Mouse (Mus musculus) forebrain, embryonic 15.5 days (tissue): ENCODE results near the gene Hist2h2be. TPM values are rescaled to one million over a fixed set of nuclear protein-coding genes. Genes with fewer than 3 reads are reported as not detected.
"Not testable (repeated sequence)": the region's sequence is repeated elsewhere in the genome, so short reads cannot be mapped to it uniquely, and the experiment has no call there.

Experiments used
- ATAC-seq: fragments of 200-750 bp; cut with Nextera tagmentation; replicated peaks from 2 replicates; pipeline ENCODE4 v1.8.0; 2017; ENCODE audit warnings: mild to moderate bottlenecking, moderate TSS enrichment, moderate library complexity
- H3K27ac ChIP-seq: fragments of 300-500 bp; sonication (generic); replicated peaks from 2 replicates; pipeline ENCODE4 v1.5.1; 2015; ENCODE audit warnings: mild to moderate bottlenecking, inconsistent platforms
- H3K27me3 ChIP-seq: fragments of 300-500 bp; sonication (generic); 2 replicates; pipeline ENCODE4 v1.6.1; 2015; ENCODE audit warnings: inconsistent platforms
- H3K36me3 ChIP-seq: fragments of 300-500 bp; sonication (generic); 2 replicates; pipeline ENCODE4 v1.6.1; 2015; ENCODE audit warnings: mild to moderate bottlenecking, inconsistent platforms
- H3K4me1 ChIP-seq: fragments of 300-500 bp; sonication (generic); 2 replicates; pipeline ENCODE4 v1.6.1; 2015; ENCODE audit warnings: inconsistent platforms
- H3K4me2 ChIP-seq: fragments of 300-500 bp; sonication (generic); replicated peaks from 2 replicates; pipeline ENCODE4 v1.6.1; 2015; ENCODE audit warnings: mild to moderate bottlenecking, inconsistent platforms
- H3K4me3 ChIP-seq: fragments of 300-500 bp; sonication (generic); 2 replicates; pipeline ENCODE4 v1.5.1; 2015; ENCODE audit warnings: mild to moderate bottlenecking, inconsistent platforms
- H3K9ac ChIP-seq: fragments of 300-500 bp; sonication (generic); replicated peaks from 2 replicates; pipeline ENCODE4 v1.6.1; 2015; ENCODE audit warnings: mild to moderate bottlenecking, inconsistent platforms
- H3K9me3 ChIP-seq: fragments of 300-500 bp; sonication (generic); 2 replicates; pipeline ENCODE4 v1.6.1; 2016; ENCODE audit warnings: inconsistent platforms
- WGBS: fragments of 180-500 bp; shearing (Covaris S2); methylation state at CpG from one replicate; pipeline ENCODE4 v1.1.7; 2015; ENCODE audit warnings: mixed read lengths; 5-methylcytosine and 5-hydroxymethylcytosine counted together
- microRNA-seq: library from miRNA; unstranded; fragments of <30 nt; microRNA quantifications from one replicate; pipeline ENCODE4, GENCODE M21; 2016
- polyA plus RNA-seq: library from polyadenylated mRNA; unstranded; fragments of >200 nt; fragmentation: Nextera tagmentation; extraction: Ambion mirVana; gene quantifications from 2 replicates; pipeline ENCODE4 v1.2.1, GENCODE M21; 2015

The Hist2h2be gene
- polyA plus RNA-seq, 1 experiment from 2014 or later = 9.7 TPM

- WGBS = 0% methylated on average over 13 of the region's 44 CpGs
These were observed 48.0 kb downstream of the Hist2h2be start for GRCm38 (mm10) chr3:96268776-96269378.

DNA sequence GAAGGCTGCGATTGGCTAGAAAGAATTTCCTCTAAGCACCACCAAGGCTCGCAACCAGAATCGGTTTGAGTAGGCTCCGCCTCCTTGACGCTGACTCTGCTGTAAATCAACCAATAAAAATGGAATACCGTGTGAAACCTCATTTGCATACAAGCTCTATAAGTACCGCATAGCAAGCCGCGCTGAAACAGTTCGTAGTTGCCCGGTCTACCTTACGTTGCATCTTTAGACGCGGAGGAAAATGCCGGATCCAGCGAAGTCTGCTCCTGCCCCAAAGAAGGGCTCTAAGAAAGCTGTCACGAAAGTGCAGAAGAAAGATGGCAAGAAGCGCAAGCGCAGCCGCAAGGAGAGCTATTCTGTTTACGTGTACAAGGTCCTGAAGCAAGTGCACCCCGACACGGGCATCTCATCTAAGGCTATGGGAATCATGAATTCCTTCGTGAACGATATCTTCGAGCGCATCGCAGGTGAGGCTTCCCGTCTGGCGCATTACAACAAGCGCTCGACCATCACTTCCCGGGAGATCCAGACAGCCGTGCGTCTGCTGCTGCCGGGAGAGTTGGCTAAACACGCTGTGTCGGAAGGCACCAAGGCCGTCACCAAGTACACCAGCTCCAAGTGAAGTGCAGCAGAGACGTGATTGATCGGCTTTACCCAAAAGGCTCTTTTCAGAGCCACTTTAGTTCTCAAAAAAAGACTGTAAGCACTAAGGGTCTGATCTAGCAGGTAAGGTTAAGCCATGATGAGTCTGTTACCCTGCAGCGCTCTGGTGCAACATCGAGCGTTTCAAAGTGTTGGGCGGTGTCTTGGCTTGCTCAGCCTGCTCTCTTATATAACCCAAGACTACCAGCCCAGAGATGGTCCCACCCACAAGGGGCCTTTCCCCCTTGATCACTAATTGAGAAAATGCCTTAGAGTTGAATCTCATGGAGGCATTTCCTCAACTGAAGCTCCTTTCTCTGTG lies 48.9 kb downstream of the Hist2h2be start, which contains the start of gene Hist2h2bb:
Gene Hist2h2bb, plus strand, starts transcription at position 242 of the 964 bp plus-strand sequence.
- H3K4me2 ChIP-seq = peak within 1 kb of the TSS; percentile 61
- peak within 1 kb of the TSS; percentile 99 for H3K27ac ChIP-seq
- H3K36me3 ChIP-seq = no peaks in the 10 kb centered on the region
- no peaks in the 10 kb centered on the region for H3K9me3 ChIP-seq
- WGBS = under 1% methylated on average over 45 of the region's 45 CpGs
- H3K4me1 ChIP-seq = peaks cover 18% of the 10 kb centered on the region
- ATAC-seq = peak; percentile 97
- no peaks in the 10 kb centered on the region for H3K27me3 ChIP-seq
- peak within 1 kb of the TSS; percentile 49 for H3K4me3 ChIP-seq
- peak within 1 kb of the TSS; percentile 57 for H3K9ac ChIP-seq

More at GRCm38 (mm10) chr3:96268776-96269378, 48.0 kb downstream of the Hist2h2be start:
- Histone ChIP-seq H3K27ac (peak overlapping the region; percentile 99), H3K9ac (peak overlapping the region; percentile 50), H3K4me3 (peak overlapping the region; percentile 49), H3K4me1 (peaks cover 26% of the 10 kb centered on the region), H3K4me2 (peak overlapping the region; percentile 61)
- not testable (repeated sequence) for H3K27me3 ChIP-seq, H3K9me3 ChIP-seq, H3K36me3 ChIP-seq
- peak; percentile 53 for ATAC-seq

Small RNA genes lying within 50 kb of the gene (microRNA-seq; reads per million reads assigned to microRNA genes)
- not detected for gene Gm44492
- not detected for gene Gm47311
- gene Gm47313 = not detected

Other genes with a start within 250 kb of the Hist2h2be start
- gene Plekho1, start 225.1 kb upstream of the Hist2h2be start, polyA plus RNA-seq = 87.6 and 90.5 TPM in 2 replicates
- 64.4 and 65.6 TPM in 2 replicates for gene Vps45, start 162.7 kb upstream of the Hist2h2be start, polyA plus RNA-seq
- 8.3 and 9.8 TPM in 2 replicates for gene Otud7b, start 116.6 kb upstream of the Hist2h2be start, polyA plus RNA-seq
- gene Mtmr11, start 59.1 kb upstream of the Hist2h2be start, polyA plus RNA-seq = 10.0 and 11.2 TPM in 2 replicates
- gene Sf3b4, start 48.8 kb upstream of the Hist2h2be start, polyA plus RNA-seq = 151 and 155 TPM in 2 replicates
- 69.1 and 73.3 TPM in 2 replicates for gene Sv2a, start 40.0 kb upstream of the Hist2h2be start, polyA plus RNA-seq
- 71.8 and 75.5 TPM in 2 replicates for gene Bola1, start 1.4 kb upstream of the Hist2h2be start, polyA plus RNA-seq
- gene Hist2h2ab, start 1.3 kb upstream of the Hist2h2be start, polyA plus RNA-seq = 0.46 TPM in 1 of 2 replicates, not detected in the other
- gene Hist2h2ac, start 239 bp upstream of the Hist2h2be start, polyA plus RNA-seq = 4.7 and 6.8 TPM in 2 replicates
- gene Hist2h3c2, start 18.0 kb downstream of the Hist2h2be start, polyA plus RNA-seq = 6.7 and 8.0 TPM in 2 replicates
- gene Hist2h2aa2, start 19.2 kb downstream of the Hist2h2be start, polyA plus RNA-seq = 51.6 and 60.6 TPM in 2 replicates
- 25.1 and 32.2 TPM in 2 replicates for gene Hist2h2aa1, start 24.4 kb downstream of the Hist2h2be start, polyA plus RNA-seq
- gene Hist2h3c1, start 25.6 kb downstream of the Hist2h2be start, polyA plus RNA-seq = 0.62 TPM in 1 of 2 replicates, not detected in the other
- 10.1 and 10.9 TPM in 2 replicates for gene Hist2h4, start 42.2 kb downstream of the Hist2h2be start, polyA plus RNA-seq
- gene Hist2h3b, start 47.5 kb downstream of the Hist2h2be start, polyA plus RNA-seq = 42.5 and 47.6 TPM in 2 replicates
- 7.1 and 9.9 TPM in 2 replicates for gene Hist2h2bb, start 48.6 kb downstream of the Hist2h2be start, polyA plus RNA-seq
- 0.97 and 1.4 TPM in 2 replicates for gene Fcgr1, start 72.8 kb downstream of the Hist2h2be start, polyA plus RNA-seq
- not detected in 2 replicates for gene BC107364, start 231.2 kb downstream of the Hist2h2be start, polyA plus RNA-seq